Mouse (Mus musculus): ENCODE measurements around the gene Akap3.
A peak's percentile ranks its signal among the peaks of the same experiment; 100 is the strongest.

The Akap3 gene

GRCm38 (mm10) chr6:126852881-126853280 is at the start of gene Akap3:
TSS of gene Akap3 (plus strand) at chr6:126853098.
- DNase-seq (ENCODE audit: low spot score in 2 of 2) = no peak

- DNase-seq (ENCODE audit: low spot score in 2 of 2) = no peak
Measured at GRCm38 (mm10) chr6:126806783-126807182, 46.1 kb upstream of the Akap3 start.

DNA sequence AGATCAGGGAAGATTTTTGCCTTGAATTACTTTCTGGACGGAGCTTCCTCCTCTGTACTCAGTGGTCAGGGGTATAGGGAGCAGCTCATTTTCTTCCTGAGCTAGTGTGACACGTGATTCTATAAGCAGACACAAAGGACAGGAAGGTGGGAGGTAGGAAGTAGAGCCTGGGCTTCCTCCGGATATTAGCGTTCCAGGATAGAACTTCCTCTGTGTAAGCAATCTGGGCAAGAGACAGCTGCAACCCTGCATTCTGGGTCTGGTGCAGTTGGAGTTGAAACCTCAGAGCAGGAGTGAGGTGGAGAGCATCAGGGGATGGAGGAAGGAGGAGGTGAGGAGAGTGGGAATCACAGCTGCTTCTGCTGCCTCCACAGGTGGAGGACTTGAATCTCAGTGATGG is 44.8 kb upstream of the Akap3 start:
- DNase-seq (ENCODE audit: low spot score in 2 of 2) = peak; percentile 29 to 41

DNA sequence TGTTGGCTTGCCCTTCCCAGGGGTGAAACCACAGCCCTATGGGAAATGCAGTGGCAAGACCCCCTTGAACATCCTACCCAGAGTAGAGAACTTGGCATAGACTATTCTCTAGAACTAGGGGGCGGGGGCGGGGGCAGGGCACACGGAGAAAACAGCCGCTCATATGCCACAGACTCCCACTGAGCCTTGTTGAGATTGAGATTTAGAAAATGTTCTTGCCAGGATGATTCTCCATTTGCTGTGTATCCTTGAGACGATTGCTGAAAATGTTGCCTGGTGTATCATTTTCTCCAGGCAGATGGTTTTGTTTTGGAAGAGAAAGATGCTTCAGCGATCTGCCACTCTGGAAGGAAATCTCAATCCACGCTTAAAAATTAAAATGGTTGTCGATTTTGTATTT is 44.3 kb upstream of the Akap3 start:
- peak in 1 of 2 experiments; percentile 12 for DNase-seq (ENCODE audit: low spot score in 2 of 2)

GRCm38 (mm10) chr6:126811481-126811880 is 41.4 kb upstream of the Akap3 start:
- DNase-seq (ENCODE audit: low spot score in 2 of 2) = no peak

- no peak for DNase-seq (ENCODE audit: low spot score in 2 of 2)
Measured at GRCm38 (mm10) chr6:126815206-126815750, 37.6 kb upstream of the Akap3 start.

GRCm38 (mm10) chr6:126816338-126816737 is 36.6 kb upstream of the Akap3 start:
- DNase-seq (ENCODE audit: low spot score in 2 of 2) = no peak

- DNase-seq (ENCODE audit: low spot score in 2 of 2) = peak; percentile 26 to 50
Measured at GRCm38 (mm10) chr6:126823087-126823486, 29.8 kb upstream of the Akap3 start.

DNA sequence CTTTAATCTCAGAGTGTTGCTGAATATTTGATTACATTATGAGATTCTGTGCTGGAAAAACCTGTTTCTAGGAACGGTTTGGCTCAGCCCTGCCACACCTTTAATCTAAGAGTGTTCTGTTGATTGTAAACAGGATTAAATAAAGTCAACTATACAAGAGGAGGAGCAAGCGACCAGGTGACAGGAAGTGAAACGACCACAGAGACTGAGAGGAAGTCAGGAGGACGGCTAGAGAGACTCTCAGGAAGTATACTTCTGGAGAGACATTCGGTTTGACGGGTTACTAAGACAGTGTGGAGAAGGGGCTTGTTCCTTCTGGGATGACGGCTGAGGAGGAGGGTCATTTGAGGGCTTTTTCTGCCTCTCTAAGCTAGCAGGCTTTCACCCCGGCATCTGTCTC is 16.3 kb upstream of the Akap3 start:
- no peak for DNase-seq (ENCODE audit: low spot score in 2 of 2)

- DNase-seq (ENCODE audit: low spot score in 2 of 2) = peak; percentile 96 to 97
Measured at GRCm38 (mm10) chr6:126848712-126849704, 3.9 kb upstream of the Akap3 start, which contains the start of gene Ndufa9. TSS of gene Ndufa9 (minus strand) at chr6:126849136.

DNA sequence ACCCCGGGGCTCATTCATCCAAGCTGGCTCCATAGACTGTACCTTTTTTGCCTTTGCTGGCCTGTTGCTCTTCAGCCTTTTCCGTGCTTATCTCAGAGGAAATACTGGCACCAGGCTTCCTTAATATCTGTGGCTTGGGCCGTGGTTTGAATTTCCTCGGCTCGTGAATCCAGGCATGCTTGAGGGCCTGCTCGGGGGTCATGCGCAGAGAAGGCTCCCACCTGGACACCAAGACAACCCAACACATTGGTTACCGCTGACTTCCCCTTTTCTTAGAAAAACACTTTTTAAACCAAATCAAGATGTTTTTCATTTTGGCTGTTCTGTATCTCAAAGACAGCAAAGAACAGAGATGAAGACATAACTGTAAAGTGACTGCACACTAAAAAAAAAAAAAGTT is 24.2 kb downstream of the Akap3 start:
- no peak for DNase-seq (ENCODE audit: low spot score in 2 of 2)

- DNase-seq (ENCODE audit: low spot score in 2 of 2) = no peak
Measured at GRCm38 (mm10) chr6:126907378-126907777, 54.5 kb downstream of the Akap3 start.

DNA sequence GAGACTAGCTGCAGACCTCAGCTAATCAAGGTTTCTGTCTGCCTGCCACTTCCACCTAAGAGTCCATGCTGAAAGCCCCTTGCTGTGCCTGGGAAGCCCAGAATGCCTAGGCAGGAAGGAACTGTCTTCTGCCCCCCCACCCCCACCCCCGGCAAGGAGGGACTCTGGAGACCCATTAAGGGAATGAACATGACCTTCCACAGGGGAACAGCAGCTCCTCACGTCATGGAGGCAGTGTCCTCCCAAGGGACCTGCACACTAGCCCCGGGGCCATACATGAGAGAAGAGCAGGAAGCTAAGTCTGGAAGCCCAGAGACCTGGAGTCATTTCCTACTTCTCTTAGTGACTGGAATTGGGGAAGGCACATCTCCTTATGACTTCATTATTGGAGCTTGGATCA is 55.0 kb downstream of the Akap3 start:
- DNase-seq (ENCODE audit: low spot score in 2 of 2) = no peak

DNA sequence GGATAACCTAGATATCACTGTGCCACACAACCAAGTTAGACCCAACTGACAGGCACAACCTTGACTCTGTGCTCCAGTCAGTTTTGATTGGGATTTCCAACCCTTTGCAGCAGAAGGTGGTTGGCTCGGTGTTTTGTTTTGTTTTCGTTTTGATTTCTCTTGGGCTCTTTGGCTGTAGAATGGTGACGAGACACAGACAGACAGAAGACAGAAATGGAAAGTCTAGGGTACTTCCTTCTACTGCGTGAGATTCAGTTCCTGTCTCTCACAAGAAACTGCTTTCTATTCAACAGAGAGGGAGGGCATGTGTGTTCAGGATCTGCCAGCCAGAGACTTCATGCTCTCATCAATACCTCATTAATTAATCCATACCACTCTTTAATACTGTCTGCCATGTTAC is 57.8 kb downstream of the Akap3 start:
- DNase-seq (ENCODE audit: low spot score in 2 of 2) = no peak

DNA sequence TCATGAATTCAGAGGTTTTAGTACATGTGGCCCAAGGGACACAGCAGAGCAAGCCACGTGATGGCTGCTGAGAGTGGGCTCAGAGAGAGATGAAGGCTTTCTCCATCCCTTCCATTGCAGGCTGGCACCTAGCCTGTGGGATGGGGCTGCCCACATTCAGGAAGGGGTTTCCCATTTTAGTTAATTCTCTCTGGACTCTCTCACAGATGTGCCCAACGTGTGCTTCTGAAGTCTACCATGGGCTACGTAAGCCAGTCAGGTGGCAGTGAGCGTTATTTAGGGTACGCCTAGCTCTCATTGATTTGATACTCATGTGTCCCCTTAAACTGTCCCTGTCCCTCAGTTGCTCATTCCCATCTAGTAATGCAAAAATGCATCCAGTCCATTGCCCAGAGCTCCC is 62.0 kb downstream of the Akap3 start:
- no peak for DNase-seq (ENCODE audit: low spot score in 2 of 2)

DNA sequence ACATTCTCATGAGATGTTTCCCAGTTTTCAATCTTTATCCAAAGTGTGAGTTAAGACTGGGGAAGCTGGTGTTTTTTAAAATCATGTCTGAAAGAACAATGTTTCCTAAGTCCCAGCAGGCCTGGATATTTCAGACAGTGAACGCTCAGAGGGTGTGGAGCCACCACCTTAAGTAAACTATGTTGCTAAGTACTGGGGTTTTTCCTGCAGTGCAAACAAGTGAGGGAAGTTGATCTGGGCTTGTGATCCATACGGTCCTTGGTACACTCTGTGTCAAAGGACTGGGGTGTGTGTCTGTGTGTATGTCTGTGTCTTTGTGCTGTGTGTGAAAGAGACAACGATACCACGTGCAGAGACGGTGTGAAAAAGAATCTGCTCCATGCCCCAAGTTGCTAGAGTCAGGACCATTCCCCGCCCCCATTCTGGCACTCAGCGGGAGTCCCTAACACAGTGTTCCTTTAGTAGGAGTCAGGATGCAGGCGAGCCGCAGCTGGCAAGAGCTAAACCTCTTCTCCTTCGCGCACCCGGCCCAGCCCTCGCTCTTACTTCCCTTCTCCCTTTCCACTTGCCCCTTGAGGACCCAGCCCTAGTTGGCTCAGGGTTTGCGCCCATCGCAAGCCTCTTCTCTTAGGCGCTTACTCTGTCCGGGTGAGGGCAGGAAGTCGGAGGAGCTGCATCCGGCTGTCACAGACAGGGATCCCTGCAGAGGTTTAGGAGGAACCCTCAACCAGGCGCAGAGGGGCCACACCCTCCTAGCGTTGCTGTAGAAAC is 68.4 kb downstream of the Akap3 start, which contains the start of gene Dyrk4:
Dyrk4 (minus strand) TSS at position 729 of the 771 bp plus-strand sequence.
- DNase-seq (ENCODE audit: low spot score in 2 of 2) = peak in 1 of 2 experiments; percentile 8
